Mouse (Mus musculus) small intestine, adult 2 months (tissue): Measurements from ENCODE around the gene Usp54.

Experiments used
- CTCF ChIP-seq: fragments of 200-500 bp; IDR thresholded peaks from 2 replicates; pipeline ENCODE4 v1.5.1; 2012; ENCODE audit warnings: low read depth, mild to moderate bottlenecking, control low read depth, inconsistent platforms, low read length, moderate library complexity, mixed read lengths; ENCODE audit not compliant: insufficient replicate concordance, insufficient read length; ENCODE audit errors: extremely low read depth
- POLR2A ChIP-seq: fragments of 200-500 bp; IDR thresholded peaks from 2 replicates; pipeline ENCODE4 v1.6.1; 2012; ENCODE audit warnings: low read depth, mild to moderate bottlenecking, control low read depth, inconsistent platforms, low read length, moderate library complexity

DNA sequence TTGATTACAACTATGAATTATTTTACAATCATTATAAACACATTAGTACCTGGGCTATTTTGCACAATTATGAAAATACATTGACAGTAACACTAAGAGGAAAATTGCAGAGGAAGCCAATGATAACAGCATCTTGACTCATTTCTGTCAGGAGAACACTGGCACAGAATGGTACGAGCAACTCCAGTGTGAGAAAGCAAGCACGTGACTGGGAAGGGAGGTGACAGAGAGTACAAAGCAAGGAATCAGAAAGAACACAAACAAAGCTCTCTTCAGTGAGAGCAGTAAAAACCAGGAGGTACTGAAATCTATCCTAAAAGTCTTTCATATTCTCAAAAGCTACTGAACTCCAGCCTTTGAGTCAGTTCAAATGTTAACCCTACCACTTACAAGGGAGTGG lies 24.4 kb downstream of the Usp54 start:
- no peak for TF ChIP-seq CTCF
- no peak for TF ChIP-seq POLR2A
